Mouse (Mus musculus): ENCODE results near the gene Unk. TPM values are rescaled to one million over a fixed set of nuclear protein-coding genes. Genes with fewer than 3 reads are reported as not detected.

Unk gene
- total and polyA plus RNA-seq, 3 experiments: 17.2 to 80.7 (median 50.1) TPM

- H3K4me3 ChIP-seq (ENCODE audit: low read depth, low read length): no peak overlapping the region
- peaks cover 22% of the 10 kb centered on the region for H3K4me1 ChIP-seq (ENCODE audit: insufficient read depth, low read depth, low read length)
- TF ChIP-seq TAL1 (conservative IDR thresholded peaks at IDR 0.05; ENCODE audit: low read depth, low read length) (no peak), POLR2AphosphoS5 (IDR thresholded peaks at IDR 0.05; ENCODE audit: insufficient replicate concordance, low read depth, low read length) (no peak), CTCF (IDR thresholded peaks at IDR 0.05; ENCODE audit: low read depth, low read length) (no peak), GATA1 (IDR thresholded peaks at IDR 0.05; ENCODE audit: borderline replicate concordance, low read length) (no peak), GATA2 (IDR thresholded peaks at IDR 0.05; ENCODE audit: borderline replicate concordance, low read depth, low read length) (no peak)
- DNase-seq (ENCODE audit: low spot score) (no peak), ATAC-seq (ENCODE audit: extremely low read depth, insufficient number of reproducible peaks, low FRiP score, poor library complexity, severe bottlenecking) (no peak)
- H3K9me3 ChIP-seq (replicated peaks): no peaks in the 10 kb centered on the region
- H3K36me3 ChIP-seq (replicated peaks): no peaks in the 10 kb centered on the region
- H3K27me3 ChIP-seq (ENCODE audit: insufficient read depth, low read length): peaks cover 65% of the 10 kb centered on the region
Measured at GRCm38 (mm10) chr11:115997047-115997446, 33.1 kb upstream of the Unk start.

GRCm38 (mm10) chr11:115997662-115998061, 32.5 kb upstream of the Unk start:
- no peak for ATAC-seq (ENCODE audit: extremely low read depth, insufficient number of reproducible peaks, low FRiP score, poor library complexity, severe bottlenecking)
- Histone ChIP-seq H3K27me3 (ENCODE audit: insufficient read depth, low read length) (peaks cover 65% of the 10 kb centered on the region), H3K9me3 (replicated peaks) (no peaks in the 10 kb centered on the region), H3K4me3 (ENCODE audit: low read depth, low read length) (no peak overlapping the region), H3K4me1 (ENCODE audit: insufficient read depth, low read depth, low read length) (peaks cover 22% of the 10 kb centered on the region), H3K36me3 (replicated peaks) (no peaks in the 10 kb centered on the region)
- DNase-seq (ENCODE audit: low spot score): no peak
- TF ChIP-seq GATA2 (IDR thresholded peaks at IDR 0.05; ENCODE audit: borderline replicate concordance, low read depth, low read length) (no peak), GATA1 (IDR thresholded peaks at IDR 0.05; ENCODE audit: borderline replicate concordance, low read length) (no peak), TAL1 (conservative IDR thresholded peaks at IDR 0.05; ENCODE audit: low read depth, low read length) (no peak), POLR2AphosphoS5 (IDR thresholded peaks at IDR 0.05; ENCODE audit: insufficient replicate concordance, low read depth, low read length) (no peak), CTCF (IDR thresholded peaks at IDR 0.05; ENCODE audit: low read depth, low read length) (no peak)

DNA sequence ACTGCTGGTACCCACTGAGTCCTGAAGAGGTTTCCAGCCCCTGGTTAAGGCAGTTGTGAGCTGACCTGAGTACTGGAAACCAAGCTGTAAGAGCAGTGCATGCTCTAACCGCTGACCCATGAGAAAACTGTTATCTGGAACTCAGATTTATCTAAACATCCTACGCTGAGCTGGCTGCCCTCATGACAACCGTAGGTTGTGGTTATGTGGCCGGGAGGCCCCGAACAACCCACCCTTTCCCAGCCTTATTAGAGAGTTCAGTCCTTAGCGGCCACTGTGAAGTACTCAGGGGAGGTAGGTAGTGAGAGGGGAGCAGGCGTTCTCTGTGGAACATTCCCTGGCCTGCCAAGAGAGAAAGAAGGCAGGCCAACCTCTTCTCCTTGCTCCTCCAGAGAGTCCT, 31.1 kb upstream of the Unk start:
- ATAC-seq (ENCODE audit: extremely low read depth, insufficient number of reproducible peaks, low FRiP score, poor library complexity, severe bottlenecking): peak; percentile 15; the same call in 1 of the 2 replicates
- TF ChIP-seq POLR2AphosphoS5 (IDR thresholded peaks at IDR 0.05; ENCODE audit: insufficient replicate concordance, low read depth, low read length) (no peak), GATA2 (IDR thresholded peaks at IDR 0.05; ENCODE audit: borderline replicate concordance, low read depth, low read length) (no peak), CTCF (IDR thresholded peaks at IDR 0.05; ENCODE audit: low read depth, low read length) (no peak), TAL1 (conservative IDR thresholded peaks at IDR 0.05; ENCODE audit: low read depth, low read length) (no peak), GATA1 (IDR thresholded peaks at IDR 0.05; ENCODE audit: borderline replicate concordance, low read length) (no peak)

GRCm38 (mm10) chr11:115999538-116000143, 30.5 kb upstream of the Unk start:
- Histone ChIP-seq H3K4me3 (ENCODE audit: low read depth, low read length) (no peak overlapping the region; the same call in 1 of the 2 replicates), H3K36me3 (replicated peaks) (no peaks in the 10 kb centered on the region), H3K9me3 (replicated peaks) (peaks cover 7% of the 10 kb centered on the region), H3K4me1 (ENCODE audit: insufficient read depth, low read depth, low read length) (peaks cover 29% of the 10 kb centered on the region), H3K27me3 (ENCODE audit: insufficient read depth, low read length) (peaks cover 64% of the 10 kb centered on the region)
- no peak for TF ChIP-seq TAL1 (conservative IDR thresholded peaks at IDR 0.05; ENCODE audit: low read depth, low read length)
- TF ChIP-seq CTCF (IDR thresholded peaks at IDR 0.05; ENCODE audit: low read depth, low read length): 0 out of 2 replicates have a peak, but pooled peaks have one; percentile 21
- ATAC-seq (ENCODE audit: extremely low read depth, insufficient number of reproducible peaks, low FRiP score, poor library complexity, severe bottlenecking) (no peak), DNase-seq (ENCODE audit: low spot score) (peak; percentile 45)

More for the DNA sequence above, 31.1 kb upstream of the Unk start:
- Histone ChIP-seq H3K4me3 (ENCODE audit: low read depth, low read length) (no peak overlapping the region), H3K36me3 (replicated peaks) (no peaks in the 10 kb centered on the region), H3K27me3 (ENCODE audit: insufficient read depth, low read length) (peaks cover 65% of the 10 kb centered on the region), H3K4me1 (ENCODE audit: insufficient read depth, low read depth, low read length) (peaks cover 23% of the 10 kb centered on the region), H3K9me3 (replicated peaks) (peaks cover 7% of the 10 kb centered on the region)
- DNase-seq (ENCODE audit: low spot score): no peak

DNA sequence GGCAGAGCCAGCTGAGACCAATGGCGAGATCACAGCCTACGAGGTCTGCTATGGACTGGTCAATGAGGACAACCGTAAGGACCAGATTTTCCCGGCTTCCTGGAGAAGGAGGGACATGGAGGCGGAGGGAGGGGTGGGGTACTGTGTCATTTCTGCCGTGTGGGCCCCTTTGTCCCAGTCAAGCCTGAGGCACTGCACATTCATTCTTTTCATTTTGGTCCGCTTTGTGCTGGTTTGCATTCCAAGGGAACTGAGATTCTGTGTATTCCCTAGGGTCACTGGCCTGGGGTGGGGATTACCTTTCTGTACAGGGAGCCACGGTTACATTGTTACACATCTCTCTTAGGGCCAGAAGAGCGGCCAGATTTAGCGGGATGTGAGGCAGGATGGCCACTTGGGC, 29.5 kb upstream of the Unk start:
- Histone ChIP-seq H3K36me3 (replicated peaks) (peaks cover 4% of the 10 kb centered on the region), H3K4me3 (ENCODE audit: low read depth, low read length) (no peak overlapping the region), H3K4me1 (ENCODE audit: insufficient read depth, low read depth, low read length) (peaks cover 38% of the 10 kb centered on the region), H3K9me3 (replicated peaks) (peaks cover 7% of the 10 kb centered on the region), H3K27me3 (ENCODE audit: insufficient read depth, low read length) (peaks cover 65% of the 10 kb centered on the region)
- DNase-seq (ENCODE audit: low spot score): no peak
- no peak for ATAC-seq (ENCODE audit: extremely low read depth, insufficient number of reproducible peaks, low FRiP score, poor library complexity, severe bottlenecking)
- TF ChIP-seq TAL1 (conservative IDR thresholded peaks at IDR 0.05; ENCODE audit: low read depth, low read length): no peak
- no peak for TF ChIP-seq GATA2 (IDR thresholded peaks at IDR 0.05; ENCODE audit: borderline replicate concordance, low read depth, low read length)
- TF ChIP-seq POLR2AphosphoS5 (IDR thresholded peaks at IDR 0.05; ENCODE audit: insufficient replicate concordance, low read depth, low read length): no peak
- no peak for TF ChIP-seq GATA1 (IDR thresholded peaks at IDR 0.05; ENCODE audit: borderline replicate concordance, low read length)
- TF ChIP-seq CTCF (IDR thresholded peaks at IDR 0.05; ENCODE audit: low read depth, low read length): no peak

GRCm38 (mm10) chr11:116001725-116002124, 28.4 kb upstream of the Unk start:
- Histone ChIP-seq H3K9me3 (replicated peaks) (peaks cover 7% of the 10 kb centered on the region), H3K4me3 (ENCODE audit: low read depth, low read length) (no peak overlapping the region), H3K27me3 (ENCODE audit: insufficient read depth, low read length) (peaks cover 59% of the 10 kb centered on the region), H3K4me1 (ENCODE audit: insufficient read depth, low read depth, low read length) (peaks cover 49% of the 10 kb centered on the region), H3K36me3 (replicated peaks) (peaks cover 15% of the 10 kb centered on the region)
- TF ChIP-seq CTCF (IDR thresholded peaks at IDR 0.05; ENCODE audit: low read depth, low read length) (no peak), TAL1 (conservative IDR thresholded peaks at IDR 0.05; ENCODE audit: low read depth, low read length) (no peak), GATA1 (IDR thresholded peaks at IDR 0.05; ENCODE audit: borderline replicate concordance, low read length) (no peak), GATA2 (IDR thresholded peaks at IDR 0.05; ENCODE audit: borderline replicate concordance, low read depth, low read length) (no peak), POLR2AphosphoS5 (IDR thresholded peaks at IDR 0.05; ENCODE audit: insufficient replicate concordance, low read depth, low read length) (no peak)
- ATAC-seq (ENCODE audit: extremely low read depth, insufficient number of reproducible peaks, low FRiP score, poor library complexity, severe bottlenecking): no peak
- DNase-seq (ENCODE audit: low spot score): no peak
